Mouse (Mus musculus) retina, postnatal 1 day (tissue): Measurements from ENCODE around the gene Uso1.
A peak's percentile ranks its signal among the peaks of the same experiment; 100 is the strongest.

Source experiments
- DNase-seq: peaks from one replicate; pipeline ENCODE4 v3.0.0-alpha.2; 2012

Uso1 gene

DNA sequence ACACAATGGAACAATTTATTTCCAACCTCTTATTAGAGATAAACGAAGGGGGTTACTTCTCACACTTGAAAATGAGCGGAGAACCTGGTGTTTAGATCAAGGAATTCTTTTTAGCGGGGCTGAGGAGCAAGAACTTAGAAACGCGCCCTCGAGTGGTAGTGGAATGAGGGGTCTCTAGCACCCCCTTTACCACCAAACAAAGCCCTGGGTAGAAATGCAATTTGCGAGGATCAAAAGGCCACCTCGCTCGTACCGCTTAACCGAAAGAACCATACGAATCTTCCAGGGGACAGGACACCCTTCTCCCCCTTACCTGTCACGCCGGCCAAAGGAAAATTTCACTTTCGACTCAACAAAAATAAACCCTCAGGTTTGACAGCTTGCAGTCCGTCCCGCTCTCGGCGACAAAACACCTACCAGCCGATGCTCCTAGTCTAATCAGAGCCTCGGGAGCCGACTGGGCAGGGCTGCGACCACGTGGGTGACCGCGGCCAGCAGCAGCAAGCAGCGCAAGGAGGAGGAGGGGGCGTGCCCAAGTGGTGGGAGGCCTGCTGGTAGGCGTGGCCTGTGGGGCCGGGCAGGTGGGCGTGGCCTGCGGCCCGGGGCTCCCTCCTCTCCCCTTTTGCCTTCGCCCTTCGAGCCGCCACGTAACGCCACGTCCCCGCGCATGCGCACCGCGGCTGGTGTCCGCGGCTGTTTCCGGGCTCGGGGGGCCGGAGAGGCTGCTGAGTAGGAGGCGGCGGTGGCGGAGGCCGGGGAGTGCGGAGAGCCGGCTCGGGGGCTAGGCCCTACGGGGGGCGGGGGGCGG is at the start of gene Uso1:
TSS of gene Uso1 (plus strand) at position 700 of the 808 bp plus-strand sequence.
- DNase-seq: peak; percentile 99

DNA sequence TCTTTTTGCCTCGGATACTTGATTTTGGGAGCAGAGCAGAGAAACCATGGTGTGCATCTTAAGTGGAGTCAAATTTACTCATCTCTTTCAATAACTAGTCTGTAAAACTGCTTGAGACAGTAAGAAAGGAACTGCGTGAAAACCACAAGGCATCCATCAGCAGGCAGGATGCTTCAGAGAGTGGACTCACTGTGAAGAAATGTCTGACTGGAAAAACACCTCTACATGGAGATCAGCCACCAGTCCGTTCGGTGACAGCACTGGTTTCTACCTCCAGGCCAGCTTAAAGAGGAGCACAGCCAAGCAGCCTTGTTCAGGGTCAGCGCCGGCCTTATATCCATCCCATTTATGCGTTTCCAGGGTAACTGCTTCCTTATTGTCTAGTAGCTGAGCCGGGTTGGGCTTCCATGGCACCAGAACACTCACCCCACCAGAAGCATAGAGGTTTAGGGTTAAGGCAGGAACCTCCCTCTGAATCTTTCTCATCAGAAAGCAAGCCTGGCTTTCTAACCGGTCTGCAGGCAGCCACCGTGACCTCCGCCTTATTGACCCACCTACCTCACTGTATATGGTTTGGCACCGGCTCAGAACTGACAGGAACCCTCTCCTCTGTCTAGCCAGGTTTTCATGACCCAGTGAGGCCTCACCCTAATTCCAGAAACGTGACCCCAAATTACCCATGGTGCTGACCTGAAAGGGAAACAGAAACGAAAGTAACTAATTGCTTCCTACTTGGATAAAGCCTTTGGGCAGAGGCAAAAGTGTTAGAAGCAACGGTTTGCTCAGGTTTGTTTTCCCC is 44.3 kb upstream of the Uso1 start:
- no peak for DNase-seq

DNA sequence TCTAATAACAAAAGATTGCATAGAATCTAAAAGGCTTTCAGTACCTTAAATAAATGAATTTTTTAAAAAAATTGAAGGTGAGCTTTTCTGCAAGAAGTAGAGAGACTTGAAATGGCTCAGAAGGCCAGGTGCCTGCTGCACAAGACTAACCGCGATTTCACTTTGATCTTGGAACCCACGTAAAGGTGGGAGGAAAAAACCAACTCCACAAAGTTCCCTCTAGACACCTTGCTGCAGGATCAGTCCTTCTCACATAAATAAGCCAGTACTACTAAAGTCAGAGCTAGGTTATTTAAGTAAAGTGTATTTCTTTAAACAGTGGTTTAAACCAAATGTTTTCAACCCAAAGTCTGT is 43.7 kb upstream of the Uso1 start:
- no peak for DNase-seq

DNA sequence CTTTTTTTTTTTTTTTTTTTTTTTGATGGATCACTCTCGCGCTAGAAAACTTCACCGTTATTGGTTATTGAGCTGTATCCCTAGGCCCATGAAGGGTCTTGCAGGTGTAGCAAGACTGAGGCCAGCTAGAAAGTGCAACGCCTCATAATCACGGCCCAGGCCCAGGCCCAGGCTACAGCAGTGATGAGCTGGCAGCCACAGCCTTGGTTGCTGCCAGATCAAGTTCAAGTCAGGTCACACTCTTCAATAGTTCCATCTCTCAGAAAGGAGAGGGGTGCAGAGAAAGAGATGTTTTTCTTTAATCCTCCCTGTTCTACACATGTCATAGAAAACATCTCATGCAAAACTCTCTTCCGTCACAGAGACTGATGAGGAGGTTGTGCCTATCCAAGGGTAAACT is 41.0 kb upstream of the Uso1 start:
- no peak for DNase-seq

DNA sequence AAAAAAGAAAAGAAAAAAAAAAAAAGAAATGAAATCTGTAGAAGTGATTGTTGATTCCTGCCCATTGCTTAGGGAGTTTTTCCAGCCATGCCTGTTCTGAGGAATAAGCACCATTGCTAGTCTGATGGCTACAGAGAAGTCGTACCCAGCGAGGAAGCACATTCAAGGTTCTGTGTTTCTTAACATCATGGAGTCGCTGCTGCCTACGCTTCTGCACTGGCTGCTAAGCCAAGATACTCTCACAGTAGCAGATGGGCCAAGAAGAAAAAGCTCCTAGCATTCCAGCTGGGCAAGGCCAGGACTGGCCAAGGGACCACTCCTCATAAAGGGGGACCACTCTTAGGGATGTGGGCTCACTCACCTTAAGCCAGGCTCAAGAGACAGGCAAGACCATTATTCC is 40.0 kb upstream of the Uso1 start:
- DNase-seq: no peak

DNA sequence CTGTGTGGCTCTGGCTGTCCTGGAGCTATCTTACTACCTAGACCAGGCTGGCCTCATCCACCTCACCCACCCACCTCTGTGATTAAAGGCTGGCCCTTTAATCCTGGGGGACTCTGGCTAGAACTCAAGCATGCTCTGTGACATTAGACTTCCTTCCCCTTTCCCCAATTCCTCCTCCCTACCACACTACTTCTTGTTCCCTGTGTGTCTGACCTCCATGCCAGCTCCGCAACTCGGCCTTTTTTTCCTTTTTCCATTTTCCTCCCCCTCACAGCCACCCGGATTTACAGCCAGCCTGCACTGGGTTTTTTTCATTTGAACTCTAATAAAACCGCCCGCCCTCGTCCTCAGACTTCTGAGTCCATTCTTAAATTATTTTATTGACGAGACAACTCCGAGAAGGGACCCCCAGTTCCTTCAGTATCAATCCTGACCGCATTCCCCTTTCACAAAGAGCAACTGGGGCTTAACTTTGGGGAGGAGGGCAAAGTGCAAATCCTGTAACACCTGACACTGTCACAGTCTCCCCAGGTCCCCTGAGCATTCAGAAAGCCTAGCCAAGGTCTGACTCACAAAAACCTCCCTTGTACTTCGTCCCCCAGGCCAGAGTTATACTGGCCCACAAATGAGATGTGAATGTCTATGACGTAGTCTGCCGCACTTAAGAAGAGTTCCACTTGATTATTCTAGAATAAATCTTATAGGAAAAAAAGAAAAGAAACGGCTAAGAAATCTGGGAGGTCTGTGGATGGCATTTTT is 39.2 kb upstream of the Uso1 start:
- DNase-seq: no peak

DNA sequence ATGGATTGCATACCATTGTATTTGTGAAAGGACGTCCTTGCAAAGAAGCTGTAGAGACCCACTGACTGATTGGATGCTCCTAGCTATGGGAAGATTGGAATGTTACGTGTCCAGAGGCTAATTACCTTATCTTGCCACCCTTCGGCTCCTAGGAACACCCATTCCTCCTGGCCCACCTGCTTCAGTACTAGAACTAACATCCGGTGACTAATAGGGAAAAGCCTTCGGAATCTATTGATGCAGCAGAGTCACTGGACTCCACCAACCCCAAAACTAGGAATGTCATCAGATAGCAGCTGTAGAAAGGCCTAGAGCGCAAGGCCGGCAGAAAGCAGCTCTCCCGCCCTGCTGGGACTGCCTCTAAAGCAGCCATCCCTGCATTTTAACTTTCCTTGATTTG is 36.1 kb upstream of the Uso1 start:
- no peak for DNase-seq

DNA sequence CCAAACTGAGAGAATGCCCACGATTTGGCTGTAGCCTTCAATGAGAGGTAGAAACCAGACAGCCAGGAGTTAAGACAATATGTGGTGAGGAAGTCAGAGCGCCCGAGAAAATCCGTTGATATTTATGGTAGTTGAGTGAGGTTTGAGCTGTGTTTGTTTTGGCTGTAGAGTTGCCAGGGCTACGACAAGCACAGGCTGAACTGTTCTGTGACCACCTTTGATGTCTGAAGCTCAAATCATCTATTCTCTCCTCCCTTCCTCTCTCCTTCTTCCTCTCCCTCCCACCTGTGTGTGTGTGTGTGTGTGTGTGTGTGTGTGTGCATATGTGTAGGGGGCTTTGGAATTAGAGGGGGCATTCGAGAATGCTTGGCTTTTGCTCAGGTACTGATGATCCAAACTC is 34.7 kb upstream of the Uso1 start:
- no peak for DNase-seq

DNA sequence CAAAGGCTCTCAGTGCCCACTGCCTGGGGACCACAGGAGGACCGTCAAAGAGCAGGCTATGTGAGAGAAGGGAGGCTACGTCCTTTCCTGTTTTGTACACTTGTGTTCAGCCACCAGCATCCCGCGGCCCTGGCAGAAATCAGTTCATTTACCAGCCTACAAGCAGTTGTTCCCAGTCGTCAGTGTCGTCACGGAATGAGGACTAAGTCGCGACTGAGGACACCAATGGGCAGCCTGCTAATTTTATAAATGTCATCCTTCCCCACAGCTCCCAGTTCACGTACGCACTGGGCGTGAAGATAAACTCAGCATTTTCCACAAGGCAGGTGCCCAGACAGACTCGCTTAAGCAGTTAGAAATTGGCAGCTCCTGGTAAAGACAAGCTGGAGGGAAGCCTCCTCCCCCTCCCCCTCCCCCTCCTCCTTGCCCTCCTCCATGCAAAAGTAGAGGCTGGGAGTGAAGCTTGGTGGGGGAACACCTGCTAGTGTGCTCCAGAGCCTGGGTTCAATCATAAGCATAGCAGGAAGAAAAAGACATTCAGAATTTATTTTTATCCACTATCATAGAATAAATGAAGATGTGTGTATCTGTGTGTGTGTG is 33.8 kb upstream of the Uso1 start:
- no peak for DNase-seq

DNA sequence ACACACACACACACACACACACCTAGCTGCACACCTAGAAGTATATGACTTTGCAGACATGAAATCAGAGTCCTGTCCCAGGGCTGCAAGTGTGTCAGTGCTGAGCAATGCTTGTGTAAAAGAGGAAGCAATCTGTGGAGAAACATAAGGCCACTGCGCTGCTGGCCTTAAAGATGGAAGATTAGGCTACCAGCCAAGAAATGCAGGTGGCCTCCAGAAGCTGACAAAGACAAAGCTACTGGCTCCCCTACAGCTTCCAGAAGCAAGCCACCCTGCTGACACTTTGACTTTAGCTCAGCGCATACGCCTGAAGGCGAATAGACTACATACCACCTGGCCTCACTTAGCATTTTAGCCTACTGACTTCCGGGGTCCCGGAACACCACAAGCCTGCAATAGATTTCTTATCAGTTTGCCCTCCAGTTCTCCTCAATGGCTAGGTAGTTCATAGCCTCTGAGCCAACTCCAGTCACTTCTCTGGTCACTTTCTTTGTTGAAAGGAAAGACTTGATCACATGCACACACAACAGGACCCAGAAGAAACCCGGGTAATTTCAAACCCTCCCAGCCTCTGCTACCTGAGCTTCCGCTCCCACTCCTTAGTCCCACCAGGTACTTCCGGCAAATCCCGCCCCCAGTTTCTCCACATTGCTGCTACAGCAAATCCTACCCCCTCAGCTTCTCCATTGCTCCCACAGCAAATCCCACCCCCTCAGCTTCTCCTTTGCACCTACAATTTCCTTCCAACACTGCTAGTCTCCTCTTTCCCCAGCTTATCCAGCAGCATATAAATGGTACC is 31.2 kb upstream of the Uso1 start:
- no peak for DNase-seq

DNA sequence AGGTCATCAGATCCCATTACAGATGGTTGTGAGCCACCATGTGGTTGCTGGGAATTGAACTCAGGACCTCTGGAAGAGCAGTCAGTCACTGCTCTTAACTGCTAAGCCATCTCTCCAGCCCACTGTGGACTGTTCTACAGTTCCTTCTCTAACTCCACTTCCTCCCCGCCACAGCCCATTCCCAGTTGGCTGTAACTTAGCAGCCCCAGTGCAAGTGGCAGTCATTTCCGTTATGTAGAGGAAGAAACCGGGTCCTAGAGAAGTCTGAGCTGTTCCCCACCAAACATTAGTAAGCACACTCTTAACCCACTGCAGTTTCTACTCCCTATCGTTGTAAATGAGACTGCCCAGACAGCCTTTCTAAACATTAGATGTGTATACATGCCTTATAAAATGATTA is 30.5 kb upstream of the Uso1 start:
- no peak for DNase-seq

DNA sequence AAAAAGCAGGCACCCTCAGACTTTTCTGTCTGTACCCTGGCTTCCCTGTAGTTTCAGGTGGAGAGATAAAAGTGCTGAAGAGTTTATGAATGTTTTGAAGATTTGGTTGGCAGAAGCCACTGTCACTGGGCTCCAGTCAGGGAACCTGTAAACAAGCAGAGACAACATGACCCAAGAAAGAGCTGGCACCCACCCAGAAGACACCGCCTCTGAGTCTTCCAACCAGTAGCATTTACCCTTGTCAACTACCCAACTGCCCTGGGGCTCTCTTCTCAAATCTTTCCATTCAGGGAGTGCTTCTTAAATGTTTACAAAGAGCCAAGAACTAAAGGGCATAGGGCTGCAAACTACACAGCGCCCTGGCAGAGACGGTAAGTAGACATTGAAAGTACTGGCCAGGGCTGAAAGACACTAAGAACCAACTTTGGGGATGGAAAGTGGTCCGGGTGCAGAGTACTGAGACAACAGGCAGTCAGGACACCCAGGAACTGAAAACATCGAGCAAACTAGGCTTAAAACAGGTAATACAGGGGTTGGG is 26.9 kb upstream of the Uso1 start:
- DNase-seq: no peak

DNA sequence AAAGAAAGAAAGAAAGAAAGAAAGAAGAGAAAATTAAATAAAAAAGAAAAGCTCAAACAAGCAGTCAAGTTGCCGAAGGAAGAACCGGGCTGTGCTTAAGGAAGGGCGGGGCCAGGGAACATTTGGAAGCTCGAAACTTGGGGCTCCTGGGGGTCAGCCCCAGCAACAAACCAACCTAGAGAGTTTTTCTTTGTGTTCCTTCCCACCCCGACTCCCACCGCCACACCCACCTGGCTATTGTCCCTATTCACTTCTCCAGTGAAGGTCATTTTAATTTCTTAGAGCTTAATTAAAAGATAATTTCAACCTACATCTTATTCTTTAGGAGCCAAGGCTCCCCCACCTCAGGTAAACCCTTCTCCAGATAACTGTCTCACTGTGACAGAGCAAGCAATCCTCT is 25.6 kb upstream of the Uso1 start:
- no peak for DNase-seq

DNA sequence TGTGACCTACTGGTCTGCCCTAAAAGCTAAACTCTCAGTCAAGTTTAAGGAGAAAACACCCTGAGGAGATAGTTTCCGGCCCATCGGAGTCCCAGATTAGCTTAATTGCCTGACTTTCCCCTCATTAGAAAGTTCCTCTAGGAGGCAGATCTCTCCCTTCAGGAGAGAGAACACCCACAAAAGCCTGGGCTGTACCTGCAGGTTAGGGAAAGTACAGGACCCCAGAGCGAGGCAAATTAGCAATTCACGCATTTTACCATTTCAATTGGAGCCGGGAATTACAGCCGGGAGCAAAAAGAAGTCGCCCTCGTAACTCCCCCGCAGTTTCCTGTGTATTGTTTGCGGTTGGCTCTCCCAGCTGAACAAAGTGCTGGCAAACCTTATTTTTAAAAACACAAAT is 25.2 kb upstream of the Uso1 start:
- peak; percentile 11 for DNase-seq

DNA sequence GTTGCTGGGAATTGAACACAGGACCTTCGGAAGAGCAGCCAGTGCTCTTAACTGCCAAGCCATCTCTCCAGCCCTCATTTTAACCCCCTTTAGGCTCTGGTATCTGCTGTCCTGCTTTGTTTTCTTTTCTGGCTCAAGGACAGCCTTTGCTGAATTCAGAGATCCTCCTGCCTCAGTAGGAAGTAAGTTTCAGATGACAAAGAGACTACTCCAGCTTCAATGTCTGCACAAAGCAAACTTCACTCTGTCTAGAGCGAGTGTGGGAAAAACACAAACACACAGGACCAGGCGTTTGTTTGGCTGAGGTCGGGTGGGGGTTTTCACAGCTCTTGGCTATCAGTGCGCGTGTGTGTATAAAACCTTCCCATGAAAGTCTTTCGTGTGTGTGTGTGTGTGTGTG is 24.3 kb upstream of the Uso1 start:
- DNase-seq: no peak

DNA sequence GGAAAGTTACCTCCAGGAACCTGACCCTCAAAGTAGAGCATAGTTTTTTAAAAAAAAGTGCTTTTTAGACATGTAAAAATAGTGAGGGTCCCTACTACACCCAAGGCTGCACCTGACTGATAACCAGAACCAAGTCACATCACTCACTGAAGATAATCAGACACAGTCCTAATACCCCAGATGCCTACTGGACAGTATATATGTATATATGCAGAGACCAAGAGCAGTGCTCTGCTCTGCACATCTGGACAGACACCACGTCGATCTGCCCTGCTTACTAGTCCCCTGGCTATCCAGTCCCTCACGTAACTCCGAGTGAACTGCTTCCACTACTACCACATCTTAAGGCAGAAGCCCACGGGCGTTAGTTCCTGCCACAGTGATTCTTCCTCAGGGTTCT is 23.5 kb upstream of the Uso1 start:
- no peak for DNase-seq

DNA sequence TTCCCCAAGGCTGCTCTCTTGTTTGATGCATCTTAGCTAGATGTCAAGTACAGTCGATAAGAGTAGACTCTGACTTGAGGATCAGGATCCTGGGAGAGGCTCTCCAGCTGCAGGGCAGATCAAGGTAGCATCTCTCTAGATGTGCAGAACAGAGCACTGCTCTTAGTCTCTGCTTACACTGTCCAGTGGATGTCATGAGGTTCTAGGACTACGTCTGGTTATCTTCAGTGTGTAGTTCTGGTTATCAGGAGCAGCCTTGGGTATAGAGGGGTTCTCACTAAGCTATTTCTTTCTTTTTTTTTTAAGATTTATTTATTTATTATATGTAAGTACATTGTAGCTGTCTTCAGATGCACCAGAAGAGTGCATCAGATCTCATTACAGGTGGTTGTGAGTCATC is 22.8 kb upstream of the Uso1 start:
- DNase-seq: no peak

DNA sequence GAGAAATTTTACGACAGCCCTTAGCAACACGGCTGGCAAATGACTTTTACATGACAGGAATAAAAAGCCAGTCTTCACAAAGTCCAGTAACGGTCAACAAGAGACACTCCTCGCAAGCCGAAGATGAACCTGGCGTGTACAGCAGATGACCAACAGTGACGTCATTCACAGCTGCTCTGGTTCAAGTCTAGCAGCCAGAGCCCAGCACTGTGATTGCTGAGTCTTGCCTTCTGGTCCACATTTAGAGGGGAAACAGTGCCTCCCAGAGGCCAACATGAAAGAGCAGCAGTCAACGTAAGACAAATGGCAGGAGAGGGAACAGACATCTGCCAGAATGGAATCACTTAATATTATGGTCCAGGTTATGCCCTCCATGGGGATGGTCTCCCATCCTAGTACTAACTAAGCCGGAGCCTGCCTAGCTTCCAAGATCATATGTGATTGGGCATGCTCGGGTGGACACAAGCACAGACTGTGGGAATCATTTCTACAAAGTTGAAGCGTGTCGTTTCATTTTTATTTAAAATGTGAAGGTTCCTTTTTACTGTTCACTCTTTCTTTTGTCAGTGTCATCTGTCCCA is 19.8 kb upstream of the Uso1 start:
- peak; percentile 86 for DNase-seq

DNA sequence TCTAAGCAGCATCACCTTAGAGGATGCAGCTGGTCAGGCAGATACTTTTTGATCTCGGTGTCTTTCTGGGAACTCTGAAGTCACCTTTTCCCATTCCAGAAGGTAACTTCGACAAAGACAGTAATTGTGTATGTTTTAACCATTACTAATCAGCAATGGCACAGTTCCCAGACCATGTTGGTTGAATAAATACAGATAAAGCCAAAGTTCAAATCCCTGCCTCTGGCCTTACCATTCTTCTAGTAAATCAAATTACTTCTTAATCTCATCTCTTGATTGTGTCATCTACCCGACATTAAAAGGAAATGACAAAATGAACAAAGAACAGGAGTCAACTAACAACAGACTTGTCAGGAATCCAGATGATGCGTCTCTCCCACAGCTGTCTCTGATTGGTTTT is 16.1 kb upstream of the Uso1 start:
- DNase-seq: no peak

DNA sequence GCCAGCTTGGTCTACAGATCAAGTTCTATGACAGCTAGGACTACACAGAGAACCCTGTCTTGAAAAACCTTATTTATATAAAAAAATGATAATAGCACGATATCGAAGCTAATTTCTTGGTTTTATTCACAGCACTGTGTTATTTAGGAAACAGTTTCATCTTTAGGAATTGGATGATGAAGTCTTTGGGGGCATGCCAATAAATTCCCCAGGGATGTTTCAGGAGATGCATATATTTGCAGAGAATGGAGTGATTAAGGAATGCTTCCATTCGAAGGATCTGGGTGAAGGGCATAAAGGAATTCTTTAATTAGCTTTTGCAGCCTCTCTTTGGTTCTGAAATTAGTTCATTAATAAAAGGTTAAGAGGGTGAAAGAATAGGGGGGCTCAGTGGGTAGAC is 12.3 kb upstream of the Uso1 start:
- no peak for DNase-seq

DNA sequence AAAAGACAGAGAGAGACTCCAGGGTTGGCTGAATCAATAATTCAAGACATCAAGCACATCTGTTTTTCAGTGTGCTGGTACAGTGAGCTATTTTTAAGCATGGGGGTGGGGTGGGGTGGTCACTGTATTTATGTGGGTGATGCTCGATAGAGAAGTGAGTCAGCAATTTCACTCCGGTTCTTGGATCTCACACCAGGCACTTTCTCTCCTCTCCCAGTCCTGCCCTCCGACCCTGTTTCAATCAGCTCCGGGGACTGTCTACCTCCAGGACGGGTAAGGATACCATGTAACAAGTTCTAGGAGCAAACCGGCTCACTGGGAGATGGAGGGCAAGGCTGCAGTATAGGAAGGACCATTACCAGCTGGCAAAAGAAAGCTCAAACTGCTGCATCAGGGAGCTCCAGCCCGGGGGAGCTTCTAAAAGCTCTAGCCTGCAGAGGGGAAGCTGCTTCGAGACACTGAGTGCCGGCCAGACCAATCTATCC is 10.6 kb upstream of the Uso1 start:
- DNase-seq: no peak

DNA sequence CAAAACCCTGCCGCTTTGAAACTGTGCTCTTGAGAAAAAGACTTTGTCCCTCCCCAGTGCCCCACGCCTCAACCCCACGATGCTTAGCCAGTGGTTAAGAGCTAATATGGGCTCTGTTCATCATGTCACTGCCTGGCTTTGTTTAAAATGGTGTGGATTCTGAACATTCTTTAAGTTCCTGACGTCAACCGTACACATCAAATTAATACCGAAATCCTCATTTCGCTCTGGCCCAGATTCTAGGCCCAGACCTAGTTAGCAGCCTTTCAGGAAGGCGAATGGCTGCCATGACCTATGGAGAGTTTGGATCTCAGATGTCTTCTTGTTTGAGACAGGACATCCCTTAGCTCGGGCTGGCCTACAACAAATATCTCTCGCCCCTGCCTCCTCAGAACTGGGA is 10.0 kb upstream of the Uso1 start:
- DNase-seq: no peak
